Mouse (Mus musculus) spleen, postnatal 14 days (tissue): ENCODE results near the gene Rab3c.

Source experiments
- DNase-seq, 2 experiments: peaks; one replicate each; pipeline ENCODE4 v3.0.0; 2021 to 2022; ENCODE audit warnings: low spot score in 2 of 2

Rab3c gene

DNA sequence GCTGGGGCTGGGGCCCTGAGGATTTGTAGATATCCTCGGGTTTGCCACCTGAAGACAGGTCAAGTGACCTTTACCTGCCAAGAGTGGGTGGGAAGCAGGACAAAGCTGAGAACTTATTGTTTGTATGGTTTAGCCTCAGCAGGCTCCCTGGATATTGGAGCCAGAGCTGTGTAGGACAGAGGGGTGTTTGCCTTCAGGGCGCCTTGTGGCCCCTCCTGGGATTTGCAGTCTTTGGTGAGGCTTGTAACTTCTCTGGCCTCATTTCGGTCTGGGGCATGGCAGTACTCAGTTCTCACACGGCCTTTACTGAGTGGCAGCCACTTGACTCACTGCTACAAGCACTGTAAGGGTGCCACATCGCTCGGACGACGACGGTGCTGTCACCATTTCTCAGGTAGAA is 261.0 kb downstream of the Rab3c start:
- no peak for DNase-seq

GRCm38 (mm10) chr13:110018941-110019743 is 261.7 kb downstream of the Rab3c start:
- DNase-seq, result no peak

- peak; percentile 17 to 45 for DNase-seq
These were observed 262.3 kb downstream of the Rab3c start for GRCm38 (mm10) chr13:110018431-110018901.

GRCm38 (mm10) chr13:110012029-110012428 is 268.8 kb downstream of the Rab3c start:
- no peak for DNase-seq

- DNase-seq, result no peak
These were observed 269.9 kb downstream of the Rab3c start for GRCm38 (mm10) chr13:110010876-110011275.

- DNase-seq, result no peak
These were observed 272.3 kb downstream of the Rab3c start for GRCm38 (mm10) chr13:110008539-110008938.

- DNase-seq, result no peak
These were observed 274.6 kb downstream of the Rab3c start for GRCm38 (mm10) chr13:110006106-110006781.
